Mouse (Mus musculus) stomach, embryonic 14.5 days (tissue): ENCODE results near the gene Hpcal4. TPM values are rescaled to one million over a fixed set of nuclear protein-coding genes. Genes with fewer than 3 reads are reported as not detected.
A peak's percentile ranks its signal among the peaks of the same experiment; 100 is the strongest.

ENCODE experiments used
- ATAC-seq: fragments of 200-750 bp; cut with Nextera tagmentation; 2 replicates; pipeline ENCODE4 v1.8.0; 2017; ENCODE audit warnings: low read depth, moderate TSS enrichment; ENCODE audit not compliant: insufficient number of reproducible peaks, insufficient read depth, low FRiP score
- H3K27ac ChIP-seq: fragments of 300-500 bp; sonication (generic); 2 replicates; pipeline ENCODE4 v1.5.1; 2014; ENCODE audit warnings: mild to moderate bottlenecking, low read length, moderate library complexity, mixed read lengths
- H3K27me3 ChIP-seq: fragments of 300-500 bp; sonication (generic); 2 replicates; pipeline ENCODE4 v1.6.1; 2014; ENCODE audit warnings: low read length, control low read depth, mixed read lengths; ENCODE audit not compliant: control insufficient read depth, insufficient read depth
- H3K36me3 ChIP-seq: fragments of 300-500 bp; sonication (generic); 2 replicates; pipeline ENCODE4 v1.6.1; 2014; ENCODE audit warnings: mild to moderate bottlenecking, control low read depth, low read length, moderate library complexity, mixed read lengths; ENCODE audit not compliant: control insufficient read depth, insufficient read depth
- H3K4me1 ChIP-seq: fragments of 300-500 bp; sonication (generic); 2 replicates; pipeline ENCODE4 v1.6.1; 2014; ENCODE audit warnings: low read length, control low read depth, mixed read lengths; ENCODE audit not compliant: control insufficient read depth, insufficient read depth
- H3K4me2 ChIP-seq: fragments of 300-500 bp; sonication (generic); replicated peaks from 2 replicates; pipeline ENCODE4 v1.6.1; 2014; ENCODE audit warnings: low read depth, low read length, control low read depth
- H3K4me3 ChIP-seq: fragments of 300-500 bp; sonication (generic); 2 replicates; pipeline ENCODE4 v1.5.1; 2014; ENCODE audit warnings: low read depth, low read length, control low read depth
- H3K9ac ChIP-seq: fragments of 300-500 bp; sonication (generic); replicated peaks from 2 replicates; pipeline ENCODE4 v1.6.1; 2014; ENCODE audit warnings: low read depth, mild to moderate bottlenecking, control low read depth, low read length, moderate library complexity, mixed read lengths
- H3K9me3 ChIP-seq: fragments of 300-500 bp; sonication (generic); 2 replicates; pipeline ENCODE4 v1.6.1; 2016; ENCODE audit warnings: low read depth, low read length, control low read depth; ENCODE audit not compliant: control insufficient read depth
- WGBS: fragments of 180-500 bp; shearing (Covaris S2); extraction: QIAGEN DNeasy Blood & Tissue Kit; methylation state at CpG from one replicate; pipeline ENCODE4 v1.1.7; 2014; 5-methylcytosine and 5-hydroxymethylcytosine counted together
- polyA plus RNA-seq: library from polyadenylated mRNA; unstranded; fragments of >200 nt; fragmentation: Nextera tagmentation; extraction: Ambion mirVana; gene quantifications from 2 replicates; pipeline ENCODE4 v1.2.1, GENCODE M21; 2014

Hpcal4 gene
- polyA plus RNA-seq, 1 experiment from 2014 or later: 5.5 TPM

DNA sequence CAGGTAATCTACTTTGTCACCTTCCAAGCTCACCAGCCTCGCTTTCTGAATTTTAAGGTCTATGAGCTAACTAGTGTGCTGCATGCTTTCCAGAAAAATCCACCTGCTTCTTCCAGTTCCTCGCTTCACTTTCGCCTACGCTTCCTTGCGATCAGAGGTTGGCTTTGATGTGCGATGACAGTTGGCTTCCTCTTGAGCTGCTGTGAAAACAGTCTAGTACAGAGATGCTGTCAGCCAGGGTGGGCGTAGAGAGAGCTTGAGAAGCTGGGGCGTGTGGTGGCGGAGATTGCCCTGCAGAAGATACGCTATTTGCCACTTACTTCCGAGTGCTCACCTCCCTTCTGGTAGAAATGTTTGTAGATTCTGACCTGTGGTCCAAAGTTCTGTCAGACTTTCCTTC, 9.3 kb downstream of the Hpcal4 start:
- Histone ChIP-seq H3K27ac (no peak overlapping the region), H3K27me3 (no peaks in the 10 kb centered on the region), H3K9ac (no peak overlapping the region), H3K4me2 (no peak overlapping the region), H3K4me3 (no peak overlapping the region), H3K4me1 (no peaks in the 10 kb centered on the region), H3K9me3 (no peaks in the 10 kb centered on the region), H3K36me3 (no peaks in the 10 kb centered on the region)
- WGBS: 80% methylated on average over 11 of the region's 11 CpGs
- ATAC-seq: no peak

DNA sequence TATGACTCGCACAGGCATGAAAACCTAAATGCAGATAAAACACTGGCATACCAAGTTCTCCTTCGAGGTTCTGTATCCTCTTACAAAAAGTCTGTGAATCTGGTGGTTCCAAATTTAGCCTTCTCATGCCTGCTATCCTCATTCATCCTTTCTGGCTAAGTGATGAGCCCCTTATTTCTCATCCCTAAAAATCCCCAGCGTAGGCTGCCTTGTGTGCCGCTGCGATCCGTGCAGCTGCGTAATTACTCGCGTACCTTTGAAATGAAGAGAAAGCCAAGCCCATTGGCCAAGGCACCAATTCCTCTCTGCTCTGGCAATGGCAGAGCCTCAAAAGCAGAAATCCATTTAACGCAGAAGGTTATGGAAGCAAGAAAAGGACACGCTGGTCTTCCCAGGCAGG, 10.8 kb downstream of the Hpcal4 start:
- H3K4me3 ChIP-seq: no peak overlapping the region
- no peak overlapping the region for H3K4me2 ChIP-seq
- no peak overlapping the region for H3K9ac ChIP-seq
- no peak overlapping the region for H3K27ac ChIP-seq
- no peaks in the 10 kb centered on the region for H3K4me1 ChIP-seq
- H3K9me3 ChIP-seq: no peaks in the 10 kb centered on the region
- ATAC-seq: no peak
- 89% methylated on average over 11 of the region's 11 CpGs for WGBS
- 0 out of 2 replicates have a peak, but pooled peaks cover 2% of the 10 kb centered on the region for H3K27me3 ChIP-seq
- no peaks in the 10 kb centered on the region for H3K36me3 ChIP-seq

DNA sequence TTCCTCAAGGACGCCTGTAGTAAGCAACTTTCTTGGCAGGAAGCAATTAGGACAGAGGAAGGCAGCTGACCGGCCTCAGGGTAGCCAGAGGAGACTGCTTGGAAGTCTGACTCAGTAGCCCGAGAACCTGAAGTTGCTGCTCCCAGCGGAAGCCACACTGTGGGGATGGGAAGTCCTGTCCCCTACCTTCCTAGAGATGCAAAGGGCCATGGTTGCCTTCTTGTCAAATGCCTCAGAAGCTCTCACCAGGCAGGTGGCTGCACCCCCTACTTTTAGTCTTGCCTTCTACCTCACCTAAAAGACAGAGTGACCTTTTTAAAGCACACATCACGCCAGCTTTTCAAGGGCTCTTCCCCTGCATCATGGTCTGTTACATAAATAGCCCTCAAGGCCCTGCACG, 13.7 kb downstream of the Hpcal4 start:
- H3K4me1 ChIP-seq: peaks cover 2% of the 10 kb centered on the region; the same call in 1 of the 2 replicates
- no peak overlapping the region for H3K9ac ChIP-seq
- H3K27me3 ChIP-seq: peaks cover 7% of the 10 kb centered on the region; the same call in 1 of the 2 replicates
- H3K36me3 ChIP-seq: no peaks in the 10 kb centered on the region
- WGBS: 58% methylated on average over 6 of the region's 6 CpGs
- no peak for ATAC-seq
- H3K9me3 ChIP-seq: no peaks in the 10 kb centered on the region
- H3K4me2 ChIP-seq: no peak overlapping the region
- no peak overlapping the region for H3K27ac ChIP-seq
- no peak overlapping the region for H3K4me3 ChIP-seq

DNA sequence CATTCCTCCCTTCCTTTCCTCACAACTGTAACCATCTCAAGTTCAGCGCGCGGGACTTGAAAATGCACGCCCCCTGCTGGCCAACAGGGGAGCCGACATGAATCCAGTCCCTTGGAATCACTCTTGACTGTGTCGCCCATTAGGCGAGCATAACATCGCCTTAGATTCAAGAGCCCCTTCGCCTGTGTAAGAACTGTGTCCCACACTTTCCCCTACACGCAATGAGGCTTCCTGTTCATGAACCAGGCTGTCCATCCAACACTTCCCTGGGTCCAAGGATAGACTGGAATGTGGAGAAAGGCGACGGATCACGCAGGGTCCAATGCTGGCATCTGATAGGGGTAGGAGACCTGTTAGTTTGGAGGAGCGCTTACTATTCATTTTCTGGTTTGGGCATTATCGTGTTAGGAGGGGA, 17.8 kb downstream of the Hpcal4 start:
- Histone ChIP-seq H3K27me3 (peaks cover 15% of the 10 kb centered on the region; the same call in 1 of the 2 replicates), H3K4me1 (peaks cover 3% of the 10 kb centered on the region; the same call in 1 of the 2 replicates), H3K4me2 (peak overlapping the region; percentile 72), H3K27ac (no peak overlapping the region), H3K9me3 (no peaks in the 10 kb centered on the region), H3K4me3 (peak overlapping the region; percentile 36), H3K36me3 (no peaks in the 10 kb centered on the region), H3K9ac (no peak overlapping the region)
- WGBS: 2% methylated on average over 15 of the region's 15 CpGs
- ATAC-seq: no peak

DNA sequence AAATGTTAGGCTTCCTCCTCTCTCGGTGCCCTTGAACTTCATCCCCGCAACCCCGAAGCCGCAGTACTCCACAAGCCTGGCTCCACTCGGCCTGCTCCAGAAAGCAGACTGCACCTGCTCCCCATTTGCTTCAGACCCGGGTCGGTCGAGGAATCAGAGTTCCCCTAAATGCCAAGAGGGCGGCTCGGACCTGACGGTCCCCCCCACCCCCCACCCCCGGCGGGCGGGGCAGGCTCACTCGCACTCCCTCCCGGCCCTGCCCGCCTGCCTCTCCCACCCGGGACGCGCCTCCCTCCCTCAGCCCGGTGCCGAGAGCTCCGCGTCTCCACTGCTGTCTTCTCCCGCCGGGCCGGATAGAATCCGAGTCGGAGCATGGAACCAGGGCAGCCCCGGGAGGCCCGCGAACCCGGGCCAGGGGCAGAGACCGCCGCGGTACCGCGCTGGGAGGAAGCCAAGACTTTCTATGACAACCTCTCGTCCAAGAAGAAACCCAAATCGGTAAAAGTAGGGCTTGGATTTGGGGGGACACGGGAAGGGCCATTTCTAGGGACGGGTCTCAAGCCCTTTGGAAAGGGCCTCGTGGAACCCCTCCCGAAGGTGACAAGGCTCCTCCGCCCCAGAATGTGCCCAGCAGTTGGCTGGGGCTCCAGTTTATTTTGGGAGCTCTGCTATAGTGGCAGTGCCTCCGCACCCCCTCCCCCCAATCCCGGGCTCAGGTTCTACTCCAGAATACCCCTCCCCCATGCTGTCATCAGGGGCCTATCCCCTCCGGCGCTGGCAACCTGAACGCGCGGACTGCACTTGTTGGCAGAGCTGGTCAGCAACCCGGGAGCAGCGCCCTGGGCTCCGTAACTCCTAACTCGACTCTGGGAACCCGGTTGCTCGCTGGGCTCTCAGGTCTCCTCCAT, 18.4 kb downstream of the Hpcal4 start, which contains the start of gene Nt5c1a:
Gene Nt5c1a (plus strand): TSS at position 319 of the 908 bp plus-strand sequence.
- peaks cover 3% of the 10 kb centered on the region; the same call in 1 of the 2 replicates for H3K4me1 ChIP-seq
- 1% methylated on average over 57 of the region's 58 CpGs for WGBS
- peak within 1 kb of the TSS; percentile 72 for H3K4me2 ChIP-seq
- H3K27ac ChIP-seq: no peak within 1 kb of the TSS
- H3K36me3 ChIP-seq: no peaks in the 10 kb centered on the region
- no peaks in the 10 kb centered on the region for H3K9me3 ChIP-seq
- peak; percentile 38; the same call in 1 of the 2 replicates for ATAC-seq
- 0 out of 2 replicates have a peak within 1 kb of the TSS, but pooled peaks have one; percentile 3 for H3K9ac ChIP-seq
- peak within 1 kb of the TSS; percentile 36 for H3K4me3 ChIP-seq
- peaks cover 15% of the 10 kb centered on the region; the same call in 1 of the 2 replicates for H3K27me3 ChIP-seq

DNA sequence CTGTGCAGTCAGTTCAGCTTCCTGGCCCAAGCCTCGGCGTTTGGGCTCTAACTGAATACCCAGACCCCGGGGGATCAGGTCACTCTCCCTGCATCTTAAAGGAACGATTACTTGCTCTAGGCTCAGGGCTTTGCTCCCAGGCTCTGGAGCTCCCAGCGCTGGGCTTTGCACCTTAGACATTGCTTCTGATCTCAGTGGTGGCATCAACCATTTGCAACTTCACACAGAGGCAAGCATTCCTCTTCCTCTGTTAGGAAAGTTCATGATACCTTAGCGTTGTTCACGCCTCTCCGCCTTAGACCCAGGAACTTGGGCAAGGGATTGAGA, 19.0 kb downstream of the Hpcal4 start:
- H3K4me3 ChIP-seq: no peak overlapping the region
- no peak for ATAC-seq
- no peak overlapping the region for H3K9ac ChIP-seq
- H3K36me3 ChIP-seq: no peaks in the 10 kb centered on the region
- H3K27me3 ChIP-seq: peaks cover 15% of the 10 kb centered on the region; the same call in 1 of the 2 replicates
- WGBS: 16% methylated on average over 8 of the region's 8 CpGs
- no peak overlapping the region for H3K27ac ChIP-seq
- peaks cover 3% of the 10 kb centered on the region; the same call in 1 of the 2 replicates for H3K4me1 ChIP-seq
- no peaks in the 10 kb centered on the region for H3K9me3 ChIP-seq
- H3K4me2 ChIP-seq: peak overlapping the region; percentile 72; the same call in 1 of the 2 replicates

DNA sequence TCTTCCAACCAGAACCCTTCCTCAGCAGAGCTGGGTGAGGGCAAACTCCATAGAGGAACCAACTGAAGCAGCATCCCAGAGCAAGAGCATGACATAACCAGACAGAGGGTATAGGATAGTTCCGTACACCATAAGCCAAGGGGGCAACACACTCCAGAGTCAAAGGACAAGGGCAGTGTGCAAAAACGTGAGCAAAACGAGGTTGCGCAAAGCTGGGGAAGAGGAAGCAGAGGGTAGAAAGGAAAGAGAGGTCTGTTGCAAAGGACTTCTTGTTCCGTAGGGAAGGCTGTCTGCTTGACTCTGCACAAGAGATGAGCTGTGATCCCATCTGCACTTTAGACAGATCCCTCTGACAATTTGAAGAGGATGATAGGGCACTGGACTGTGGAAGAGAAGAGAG, 24.3 kb downstream of the Hpcal4 start:
- no peaks in the 10 kb centered on the region for H3K36me3 ChIP-seq
- WGBS: 77% methylated on average over 5 of the region's 5 CpGs
- H3K27me3 ChIP-seq: 0 out of 2 replicates have a peak, but pooled peaks cover 1% of the 10 kb centered on the region
- no peak overlapping the region for H3K4me2 ChIP-seq
- ATAC-seq: no peak
- H3K9ac ChIP-seq: no peak overlapping the region
- H3K27ac ChIP-seq: no peak overlapping the region
- H3K9me3 ChIP-seq: no peaks in the 10 kb centered on the region
- no peaks in the 10 kb centered on the region for H3K4me1 ChIP-seq
- no peak overlapping the region for H3K4me3 ChIP-seq

DNA sequence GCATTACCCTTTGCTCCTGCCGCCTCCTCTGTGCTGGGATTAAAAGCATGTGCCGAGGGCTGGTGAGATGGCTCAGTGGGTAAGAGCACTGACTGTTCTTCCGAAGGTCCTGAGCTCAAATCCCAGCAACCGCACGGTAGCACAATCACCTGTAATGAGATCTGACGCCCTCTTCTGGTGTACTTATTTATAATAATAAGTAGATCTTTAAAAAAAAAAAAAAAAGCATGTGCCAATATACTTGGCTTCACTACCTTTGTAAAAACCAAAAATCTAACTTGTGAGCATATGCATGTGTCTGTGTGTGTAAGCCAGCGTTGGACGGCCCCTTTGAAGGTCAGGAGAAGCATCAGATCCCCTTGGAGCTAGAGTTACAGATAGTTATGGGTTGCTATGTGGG, 28.0 kb downstream of the Hpcal4 start:
- Histone ChIP-seq H3K4me3 (no peak overlapping the region), H3K36me3 (no peaks in the 10 kb centered on the region), H3K9me3 (no peaks in the 10 kb centered on the region), H3K27ac (no peak overlapping the region), H3K4me2 (no peak overlapping the region), H3K4me1 (no peaks in the 10 kb centered on the region), H3K27me3 (no peaks in the 10 kb centered on the region), H3K9ac (no peak overlapping the region)
- ATAC-seq: no peak
- WGBS: 55% methylated on average over 8 of the region's 8 CpGs
